Mouse (Mus musculus) skeletal muscle tissue, adult 2 months (tissue): ENCODE data around the gene Ube2l6.

Experiments
- DNase-seq: peaks from one replicate; pipeline ENCODE4 v3.0.0-alpha.2; 2012; ENCODE audit warnings: low read depth, low spot score

The Ube2l6 gene

DNA sequence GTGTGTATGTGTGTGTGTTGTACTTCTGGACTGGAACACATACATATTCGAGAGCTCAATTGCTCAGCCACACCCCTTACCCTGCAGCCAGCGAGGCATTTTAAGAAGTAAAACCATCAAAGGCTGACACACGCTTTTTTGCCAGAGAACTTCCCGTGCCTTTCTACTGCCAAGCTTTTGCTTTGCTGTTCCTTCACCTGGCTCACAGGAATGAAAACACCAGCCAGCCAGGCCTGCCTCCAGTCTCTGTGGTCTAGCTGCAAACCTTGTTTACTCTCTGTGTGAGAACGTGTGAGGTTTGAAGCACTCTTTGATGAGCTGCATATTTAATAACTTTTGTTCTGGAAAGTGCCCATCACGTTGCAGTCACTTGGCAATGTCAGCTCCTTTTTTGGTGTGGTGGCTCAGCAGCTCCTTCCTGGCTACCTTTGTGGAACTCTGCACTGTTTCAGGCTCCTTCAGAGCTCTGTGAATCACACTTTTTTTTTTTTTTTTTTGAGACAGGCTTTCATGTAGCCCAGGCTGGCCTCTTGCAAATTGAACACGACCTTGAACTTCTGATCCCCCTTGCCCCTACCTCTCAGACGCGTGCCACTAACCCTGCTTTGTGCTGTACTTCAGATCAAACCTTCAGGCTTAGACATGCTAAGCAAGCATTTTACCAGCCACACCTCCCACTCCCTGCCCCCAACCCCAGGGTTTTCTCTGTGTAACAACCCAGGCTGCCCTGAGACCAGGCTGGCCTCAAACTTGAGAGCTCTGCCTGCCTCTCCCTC lies 39.4 kb downstream of the Ube2l6 start:
- no peak for DNase-seq

DNA sequence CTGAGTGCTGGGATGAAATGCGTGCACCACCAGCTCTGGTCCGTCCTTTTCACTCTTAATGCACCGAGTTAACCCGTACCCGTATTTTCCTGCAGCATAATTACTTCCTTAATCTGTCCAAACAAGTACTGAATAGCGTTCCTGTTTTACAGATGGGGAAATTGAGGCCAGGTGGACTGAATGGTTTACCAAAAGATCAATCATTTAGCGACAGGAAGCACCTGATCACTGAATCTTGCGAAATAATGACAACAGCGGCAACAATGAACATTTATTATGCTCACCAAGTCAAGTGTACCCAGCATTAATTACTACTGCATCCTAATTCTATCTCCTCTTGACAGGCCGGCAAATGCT lies 39.9 kb downstream of the Ube2l6 start, which contains the start of gene Slc43a1:
Slc43a1 (plus strand) TSS at position 258 of the 357 bp plus-strand sequence.
- DNase-seq = no peak

DNA sequence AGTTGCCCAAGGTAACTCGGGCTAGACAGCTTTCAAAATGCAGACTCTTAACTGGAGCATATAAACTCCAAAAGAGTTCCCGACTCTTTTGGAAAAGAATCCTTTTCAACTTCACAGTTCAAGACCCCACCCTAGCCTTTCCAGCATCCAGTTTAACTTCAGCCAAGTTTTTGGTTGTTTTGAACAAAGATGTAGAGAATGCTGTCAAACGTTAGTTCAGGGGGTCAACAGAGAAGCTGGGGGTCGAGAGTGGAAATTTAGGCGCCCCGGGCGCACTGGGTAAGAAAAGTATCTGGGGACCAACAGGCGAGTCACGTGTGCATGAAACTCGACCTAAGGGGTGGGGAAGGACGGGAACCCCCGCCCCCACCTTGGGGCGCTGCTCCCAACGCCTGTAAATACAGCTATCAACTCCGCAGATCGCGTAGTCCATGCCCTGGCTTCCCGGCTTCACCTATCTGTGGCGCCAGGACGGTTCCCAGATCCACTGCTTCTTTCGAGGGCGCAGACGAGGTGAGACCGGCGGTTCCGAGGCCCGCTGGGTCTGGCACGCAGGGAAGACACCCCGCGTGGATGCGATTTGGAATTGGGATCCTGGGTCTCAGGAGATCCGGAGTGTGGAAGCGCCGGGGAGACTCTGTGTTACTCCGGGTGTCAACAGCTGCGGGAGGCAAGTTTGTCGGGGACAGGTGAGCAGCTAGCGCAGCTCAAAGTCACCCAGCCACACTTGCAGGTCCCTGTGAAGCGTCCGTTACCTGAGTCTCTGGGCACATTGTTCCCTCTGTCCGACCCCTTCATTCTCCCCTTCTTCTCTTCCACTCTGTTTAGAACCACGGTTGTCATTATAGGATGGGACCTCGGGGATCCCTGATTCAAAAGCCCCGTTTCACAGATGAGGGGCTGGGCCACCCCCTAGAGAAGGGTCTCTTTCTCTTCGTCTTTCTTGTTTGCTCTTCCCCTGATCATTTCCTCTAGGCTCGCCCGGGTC lies 40.7 kb downstream of the Ube2l6 start:
- DNase-seq = peak; percentile 76

DNA sequence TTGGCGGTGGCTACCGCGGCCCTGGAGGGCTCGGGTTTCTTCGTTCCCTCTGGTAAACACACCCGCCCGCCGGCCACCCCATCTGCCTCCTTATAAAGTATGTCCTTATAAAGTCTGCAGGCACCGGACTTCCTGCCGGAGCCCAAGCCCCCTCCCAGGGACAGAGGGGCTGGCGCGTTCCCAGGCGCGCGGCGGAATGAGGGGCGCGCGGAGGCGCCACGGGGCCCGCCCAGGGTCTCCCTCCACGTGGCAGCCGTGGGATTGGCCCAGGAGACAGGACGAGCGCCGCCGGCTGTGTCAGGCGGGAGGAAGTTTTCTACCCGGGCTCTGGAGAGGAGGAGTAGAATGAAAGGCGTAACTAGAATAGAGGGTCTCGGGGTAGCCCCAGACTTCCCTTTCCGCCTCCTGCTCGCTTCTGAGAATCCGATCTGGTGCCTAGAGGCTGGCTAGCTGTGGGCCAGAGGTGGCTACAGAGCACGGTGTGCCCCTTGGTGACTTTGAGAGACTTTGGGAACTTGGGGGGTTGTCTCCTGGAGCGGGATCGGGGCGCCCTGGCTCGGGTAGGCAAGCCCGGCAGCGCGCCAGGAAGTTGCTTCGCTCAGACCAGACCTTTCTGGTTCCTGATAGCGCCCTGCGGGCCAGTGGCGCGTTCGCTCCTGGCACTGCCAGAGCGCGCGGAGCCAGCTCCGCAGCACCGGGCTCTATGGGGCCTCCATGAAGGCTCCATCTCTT lies 41.6 kb downstream of the Ube2l6 start:
- peak; percentile 70 for DNase-seq

- DNase-seq = no peak
Measured at GRCm38 (mm10) chr2:84840748-84841563, 42.3 kb downstream of the Ube2l6 start.

DNA sequence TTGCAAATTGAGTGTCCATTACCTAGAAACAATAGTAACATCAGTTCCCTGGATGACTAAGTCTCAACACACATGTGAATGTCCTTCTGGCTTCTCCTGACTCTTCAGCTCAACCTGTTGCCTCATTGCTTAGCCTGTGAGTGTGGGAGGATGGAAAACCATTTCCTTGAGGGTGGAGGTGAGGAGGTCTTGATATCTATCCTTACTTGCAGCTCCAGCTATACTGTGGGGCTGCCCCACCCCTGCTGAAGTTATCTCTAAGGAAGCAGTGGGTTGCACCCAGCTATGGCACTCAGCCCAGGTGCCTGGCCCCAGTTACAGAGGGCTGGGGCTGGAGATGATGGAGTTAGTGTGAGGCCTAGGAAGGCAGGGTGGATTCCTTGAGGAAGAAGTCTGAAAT lies 43.3 kb downstream of the Ube2l6 start:
- no peak for DNase-seq

GRCm38 (mm10) chr2:84843654-84844053 lies 45.0 kb downstream of the Ube2l6 start:
- no peak for DNase-seq

- DNase-seq = no peak
Measured at GRCm38 (mm10) chr2:84845226-84845625, 46.6 kb downstream of the Ube2l6 start.

DNA sequence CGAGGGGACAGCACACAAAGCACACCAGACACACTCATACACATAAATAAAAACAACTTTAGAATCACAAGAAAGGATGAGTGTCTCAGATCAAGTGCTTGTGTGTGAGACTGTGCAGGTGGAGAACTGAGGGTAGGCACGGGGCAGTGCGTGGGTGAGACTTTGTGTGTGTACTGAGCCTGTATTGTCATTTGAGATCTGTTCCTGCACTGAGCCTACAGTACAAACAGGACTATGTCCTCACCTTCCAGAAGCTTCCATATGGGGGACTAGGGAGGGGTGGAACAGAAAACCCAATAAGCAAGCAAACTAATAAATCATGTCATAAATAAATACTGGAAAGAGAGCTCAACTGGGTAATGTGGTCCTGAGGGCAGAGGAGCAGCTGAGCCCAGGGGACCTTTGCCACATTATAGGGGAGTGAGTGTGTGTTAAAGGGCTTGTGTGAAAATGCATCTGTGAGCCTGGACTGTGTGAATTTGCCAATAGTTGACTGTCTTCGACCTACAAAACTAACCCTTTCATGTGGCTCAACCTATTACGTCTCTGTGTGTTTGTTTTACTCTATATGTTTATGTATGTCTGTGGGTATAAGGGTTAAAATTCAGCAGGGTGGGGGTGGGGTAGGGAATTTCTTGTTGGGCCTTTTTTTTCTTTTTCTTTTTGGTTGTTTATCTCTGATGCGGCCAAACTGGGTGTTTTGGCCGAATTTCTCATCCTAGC lies 51.9 kb downstream of the Ube2l6 start:
- no peak for DNase-seq

- DNase-seq = peak; percentile 89
Measured at GRCm38 (mm10) chr2:84851130-84852040, 52.8 kb downstream of the Ube2l6 start.

GRCm38 (mm10) chr2:84855732-84856131 lies 57.1 kb downstream of the Ube2l6 start:
- peak; percentile 54 for DNase-seq

- DNase-seq = no peak
Measured at GRCm38 (mm10) chr2:84858551-84858950, 59.9 kb downstream of the Ube2l6 start.
